Mouse (Mus musculus): ENCODE data around the gene Pde12. TPM values are rescaled to one million over a fixed set of nuclear protein-coding genes. Genes with fewer than 3 reads are reported as not detected.
"Not testable (repeated sequence)": the region's sequence is repeated elsewhere in the genome, so short reads cannot be mapped to it uniquely, and the experiment has no call there.

Gene Pde12
- 12.7 and 13.5 TPM in 2 replicates for polyA plus RNA-seq (2014; fragmentation: Nextera tagmentation; extraction: Ambion mirVana)

DNA sequence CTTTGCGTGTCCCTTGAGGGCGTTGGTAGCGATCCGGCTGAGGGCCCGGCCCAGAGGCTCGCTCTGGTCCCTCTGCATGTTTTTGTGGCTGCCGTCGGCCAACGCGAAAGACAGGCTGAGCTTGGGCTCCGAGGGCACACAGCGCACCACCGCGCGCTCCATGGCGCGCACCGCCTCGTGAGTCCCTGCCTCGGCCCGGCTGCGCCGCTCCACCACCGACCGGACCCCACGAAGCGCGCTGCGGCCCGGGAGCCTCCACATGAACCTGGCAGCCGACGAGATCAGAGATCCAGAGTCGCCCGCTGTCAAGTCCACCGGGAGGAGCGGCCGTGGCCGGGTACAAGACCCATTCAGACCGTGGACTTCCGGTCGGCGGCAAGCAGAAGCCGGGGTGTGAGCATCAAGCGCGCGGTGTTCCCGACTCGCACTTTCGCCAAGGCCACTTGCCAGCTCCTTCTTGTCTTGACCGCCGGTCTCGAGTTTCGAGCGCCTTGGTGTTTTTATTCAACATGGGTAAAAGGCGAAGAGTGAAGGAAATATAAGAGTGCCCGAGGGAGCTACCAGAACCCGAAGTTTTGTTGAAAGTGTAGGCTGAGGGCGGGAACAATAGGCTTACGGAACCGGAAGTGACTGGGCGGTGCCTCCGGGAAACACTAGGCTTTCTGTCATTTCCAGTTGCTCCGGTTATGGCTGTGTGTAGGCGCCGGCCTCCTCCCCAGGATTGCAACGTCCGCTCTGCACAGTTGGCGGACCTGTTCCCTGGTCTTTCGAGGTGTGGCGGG, at the start of gene Pde12:
Pde12 (minus strand) TSS at position 592 of the 782 bp plus-strand sequence.
- WGBS: under 1% methylated on average over 70 of the region's 70 CpGs
- H3K9ac ChIP-seq: peak within 1 kb of the TSS; percentile 80

GRCm38 (mm10) chr14:26705246-26705645, 35.6 kb upstream of the Pde12 start:
- not testable (repeated sequence) for H3K36me3 ChIP-seq (replicated peaks; ENCODE audit: control insufficient read depth, insufficient read depth); H3K4me3 ChIP-seq (replicated peaks; ENCODE audit: low read length); H3K4me1 ChIP-seq (replicated peaks; ENCODE audit: control insufficient read depth, insufficient read depth, low read length); H3K9me3 ChIP-seq (ENCODE audit: control insufficient read depth, low read length); DNase-seq (ENCODE audit: low spot score); H3K27ac ChIP-seq; H3K9ac ChIP-seq; ATAC-seq (ENCODE audit: low FRiP score); H3K4me2 ChIP-seq (replicated peaks); H3K27me3 ChIP-seq (ENCODE audit: control insufficient read depth, insufficient read depth, low read length)
- WGBS: 84% methylated on average over 5 of the region's 5 CpGs

More for the DNA sequence above, at the start of gene Pde12:
- peaks cover 19% of the 10 kb centered on the region for H3K36me3 ChIP-seq (replicated peaks; ENCODE audit: control insufficient read depth, insufficient read depth)
- H3K9me3 ChIP-seq (ENCODE audit: control insufficient read depth, low read length): no peaks in the 10 kb centered on the region
- peak; percentile 91 for DNase-seq (ENCODE audit: low spot score)
- H3K4me2 ChIP-seq (replicated peaks): peak within 1 kb of the TSS; percentile 100
- H3K27ac ChIP-seq: peak within 1 kb of the TSS; percentile 88
- H3K4me3 ChIP-seq (replicated peaks; ENCODE audit: low read length): peak within 1 kb of the TSS; percentile 86
- H3K27me3 ChIP-seq (ENCODE audit: control insufficient read depth, insufficient read depth, low read length): no peaks in the 10 kb centered on the region
- peak; percentile 96 for ATAC-seq (ENCODE audit: low FRiP score)
- peaks cover 26% of the 10 kb centered on the region for H3K4me1 ChIP-seq (replicated peaks; ENCODE audit: control insufficient read depth, insufficient read depth, low read length)

DNA sequence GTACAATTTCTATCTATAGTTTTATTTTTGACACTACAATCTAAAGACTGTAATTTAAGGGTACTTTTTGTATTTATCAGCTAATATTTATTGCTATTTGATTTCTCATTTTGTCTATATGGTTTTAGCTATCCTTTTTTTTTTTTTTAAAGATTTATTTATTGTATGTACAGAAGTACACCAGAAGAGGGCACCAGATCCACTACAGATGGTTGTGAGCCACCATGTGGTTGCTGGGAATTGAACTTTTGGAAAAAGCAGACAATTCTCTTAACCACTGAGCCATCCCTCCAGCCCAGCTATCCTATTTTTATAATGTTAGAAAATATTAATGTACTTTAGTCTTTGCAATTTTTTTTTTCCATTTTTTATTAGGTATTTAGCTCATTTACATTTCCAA, 28.2 kb upstream of the Pde12 start:
- Histone ChIP-seq H3K4me1 (replicated peaks; ENCODE audit: control insufficient read depth, insufficient read depth, low read length) (no peaks in the 10 kb centered on the region), H3K27ac (no peak overlapping the region), H3K4me2 (replicated peaks) (no peak overlapping the region), H3K9ac (no peak overlapping the region), H3K36me3 (replicated peaks; ENCODE audit: control insufficient read depth, insufficient read depth) (no peaks in the 10 kb centered on the region), H3K9me3 (ENCODE audit: control insufficient read depth, low read length) (no peaks in the 10 kb centered on the region), H3K4me3 (replicated peaks; ENCODE audit: low read length) (no peak overlapping the region), H3K27me3 (ENCODE audit: control insufficient read depth, insufficient read depth, low read length) (no peaks in the 10 kb centered on the region)
- no peak for ATAC-seq (ENCODE audit: low FRiP score)
- DNase-seq (ENCODE audit: low spot score): peak; percentile 32

DNA sequence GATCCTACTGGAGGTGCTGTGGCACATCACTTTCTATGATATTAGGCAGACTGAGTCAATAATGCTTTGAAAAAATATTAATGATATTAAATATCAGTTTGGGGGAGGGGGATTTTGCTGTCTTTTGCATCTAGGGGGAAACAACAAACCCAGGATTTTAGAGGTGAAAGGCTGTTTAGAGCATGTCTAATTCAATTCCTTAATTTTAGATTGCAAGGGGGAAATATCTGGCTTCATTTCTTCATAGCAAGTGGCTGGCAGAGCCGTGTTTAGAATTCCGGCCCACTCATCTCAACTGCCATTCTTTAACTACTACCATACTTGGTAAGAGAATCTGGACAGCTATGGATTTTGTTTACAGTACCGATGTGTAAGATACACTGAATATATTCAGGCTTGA, 23.3 kb upstream of the Pde12 start, which contains the start of gene Dnah12:
Dnah12 (plus strand) TSS at position 301 of the 400 bp plus-strand sequence.
- DNase-seq (ENCODE audit: low spot score) (no peak), ATAC-seq (ENCODE audit: low FRiP score) (no peak)
- 93% methylated on average over 3 of the region's 3 CpGs for WGBS
- H3K9ac ChIP-seq: no peak within 1 kb of the TSS
- H3K27ac ChIP-seq: no peak within 1 kb of the TSS
- no peaks in the 10 kb centered on the region for H3K27me3 ChIP-seq (ENCODE audit: control insufficient read depth, insufficient read depth, low read length)
- H3K4me2 ChIP-seq (replicated peaks): no peak within 1 kb of the TSS
- no peak within 1 kb of the TSS for H3K4me3 ChIP-seq (replicated peaks; ENCODE audit: low read length)
- no peaks in the 10 kb centered on the region for H3K36me3 ChIP-seq (replicated peaks; ENCODE audit: control insufficient read depth, insufficient read depth)
- H3K9me3 ChIP-seq (ENCODE audit: control insufficient read depth, low read length): no peaks in the 10 kb centered on the region
- no peaks in the 10 kb centered on the region for H3K4me1 ChIP-seq (replicated peaks; ENCODE audit: control insufficient read depth, insufficient read depth, low read length)

DNA sequence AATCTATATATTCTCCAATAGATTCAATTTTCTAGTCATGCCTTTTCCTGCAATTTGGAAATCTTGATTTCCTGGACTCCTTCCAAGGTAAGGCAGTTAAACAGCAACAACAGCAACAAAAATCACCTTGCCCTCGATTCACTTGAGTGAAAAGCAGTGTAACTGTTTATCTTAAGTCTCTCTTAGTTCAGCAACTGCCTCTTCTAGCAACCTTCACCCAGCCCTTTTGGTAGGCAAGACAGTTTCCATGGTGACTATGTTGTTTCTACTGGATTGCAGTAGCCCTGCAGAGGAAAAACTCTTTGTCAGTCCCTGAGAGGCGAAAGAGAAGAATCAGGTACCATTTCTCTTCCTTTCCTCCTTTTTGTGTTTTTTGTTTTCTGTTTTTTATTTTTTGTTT, 21.7 kb upstream of the Pde12 start:
- DNase-seq (ENCODE audit: low spot score): no peak

DNA sequence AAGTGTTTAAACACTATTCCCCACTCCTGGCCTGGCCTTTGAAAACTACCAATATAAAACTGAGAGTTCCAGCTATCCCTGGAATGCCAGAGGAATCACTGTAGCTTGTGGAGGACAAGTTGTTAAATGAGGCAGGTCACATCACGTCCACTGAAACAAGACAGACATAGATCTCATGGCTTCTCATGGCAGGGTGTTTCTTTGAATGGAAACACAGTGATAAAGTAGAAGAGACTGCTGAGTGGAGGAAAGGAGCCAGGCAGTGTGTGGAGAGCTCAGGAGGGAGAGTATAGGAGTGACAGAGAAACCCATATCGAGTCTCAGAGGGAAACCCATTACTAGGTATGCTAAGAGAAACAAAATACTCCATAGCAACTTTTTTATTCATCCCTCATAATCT, 21.0 kb upstream of the Pde12 start:
- Histone ChIP-seq H3K4me3 (replicated peaks; ENCODE audit: low read length) (no peak overlapping the region), H3K9me3 (ENCODE audit: control insufficient read depth, low read length) (no peaks in the 10 kb centered on the region), H3K4me1 (replicated peaks; ENCODE audit: control insufficient read depth, insufficient read depth, low read length) (no peaks in the 10 kb centered on the region), H3K9ac (no peak overlapping the region), H3K27me3 (ENCODE audit: control insufficient read depth, insufficient read depth, low read length) (no peaks in the 10 kb centered on the region), H3K4me2 (replicated peaks) (no peak overlapping the region), H3K27ac (no peak overlapping the region), H3K36me3 (replicated peaks; ENCODE audit: control insufficient read depth, insufficient read depth) (no peaks in the 10 kb centered on the region)
- DNase-seq (ENCODE audit: low spot score) (no peak), ATAC-seq (ENCODE audit: low FRiP score) (no peak)
- WGBS: 59% methylated on average over 2 of the region's 2 CpGs

More for the DNA sequence above, 21.7 kb upstream of the Pde12 start:
- Histone ChIP-seq H3K4me3 (replicated peaks; ENCODE audit: low read length) (no peak overlapping the region), H3K27ac (no peak overlapping the region), H3K4me2 (replicated peaks) (no peak overlapping the region), H3K9me3 (ENCODE audit: control insufficient read depth, low read length) (no peaks in the 10 kb centered on the region), H3K9ac (no peak overlapping the region), H3K4me1 (replicated peaks; ENCODE audit: control insufficient read depth, insufficient read depth, low read length) (no peaks in the 10 kb centered on the region), H3K36me3 (replicated peaks; ENCODE audit: control insufficient read depth, insufficient read depth) (no peaks in the 10 kb centered on the region), H3K27me3 (ENCODE audit: control insufficient read depth, insufficient read depth, low read length) (no peaks in the 10 kb centered on the region)
- 57% methylated on average over 2 of the region's 2 CpGs for WGBS
- no peak for ATAC-seq (ENCODE audit: low FRiP score)

DNA sequence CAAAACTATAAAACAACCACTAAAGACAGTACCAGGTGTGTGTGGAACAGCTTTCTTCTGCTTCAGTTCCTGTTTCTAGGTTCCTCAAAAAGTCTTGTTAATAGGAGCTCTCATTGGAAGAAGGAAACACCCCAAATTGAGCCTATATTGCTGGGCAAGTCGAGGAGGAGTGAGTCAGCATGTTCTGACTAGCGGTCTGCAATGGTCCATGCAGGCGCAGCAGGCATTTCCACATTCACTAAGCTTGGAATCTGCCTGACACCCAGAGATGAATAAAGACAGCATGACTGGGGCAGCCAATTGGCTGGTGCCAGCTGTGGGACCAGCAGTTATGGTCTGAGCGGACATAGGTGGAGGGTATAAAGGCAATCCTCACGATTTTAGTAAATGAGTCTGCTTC, 6.1 kb upstream of the Pde12 start:
- no peak overlapping the region for H3K4me2 ChIP-seq (replicated peaks)
- no peaks in the 10 kb centered on the region for H3K9me3 ChIP-seq (ENCODE audit: control insufficient read depth, low read length)
- H3K27me3 ChIP-seq (ENCODE audit: control insufficient read depth, insufficient read depth, low read length): no peaks in the 10 kb centered on the region
- no peak for DNase-seq (ENCODE audit: low spot score)
- no peak overlapping the region for H3K27ac ChIP-seq
- H3K4me1 ChIP-seq (replicated peaks; ENCODE audit: control insufficient read depth, insufficient read depth, low read length): no peaks in the 10 kb centered on the region
- 74% methylated on average over 5 of the region's 5 CpGs for WGBS
- ATAC-seq (ENCODE audit: low FRiP score): no peak
- no peaks in the 10 kb centered on the region for H3K36me3 ChIP-seq (replicated peaks; ENCODE audit: control insufficient read depth, insufficient read depth)
- H3K4me3 ChIP-seq (replicated peaks; ENCODE audit: low read length): no peak overlapping the region
- H3K9ac ChIP-seq: no peak overlapping the region

DNA sequence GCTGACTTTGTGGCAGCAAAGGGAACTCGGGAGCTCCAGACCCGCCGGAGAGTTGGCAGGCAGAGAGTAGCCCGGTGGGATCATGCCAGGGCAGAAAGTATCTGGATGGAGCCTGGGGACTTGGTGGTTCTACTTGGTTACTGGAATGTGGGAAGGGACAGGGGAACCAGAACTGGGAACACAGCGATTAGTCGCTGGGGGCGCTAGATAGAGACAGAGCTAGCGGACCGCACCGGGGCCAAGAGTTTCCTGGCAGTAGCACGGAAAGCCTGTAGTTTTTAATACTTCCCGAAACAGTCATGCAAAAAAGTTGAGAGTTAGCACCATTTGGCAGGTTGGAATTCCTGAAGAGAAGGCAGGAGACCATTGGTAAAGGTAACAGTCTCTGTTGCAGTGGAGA, 5.7 kb upstream of the Pde12 start:
- H3K4me3 ChIP-seq (replicated peaks; ENCODE audit: low read length): no peak overlapping the region
- H3K4me2 ChIP-seq (replicated peaks): no peak overlapping the region
- no peaks in the 10 kb centered on the region for H3K36me3 ChIP-seq (replicated peaks; ENCODE audit: control insufficient read depth, insufficient read depth)
- no peak for ATAC-seq (ENCODE audit: low FRiP score)
- DNase-seq (ENCODE audit: low spot score): no peak
- no peaks in the 10 kb centered on the region for H3K9me3 ChIP-seq (ENCODE audit: control insufficient read depth, low read length)
- no peak overlapping the region for H3K9ac ChIP-seq
- no peaks in the 10 kb centered on the region for H3K27me3 ChIP-seq (ENCODE audit: control insufficient read depth, insufficient read depth, low read length)
- 27% methylated on average over 12 of the region's 12 CpGs for WGBS
- H3K27ac ChIP-seq: no peak overlapping the region
- peaks cover 4% of the 10 kb centered on the region for H3K4me1 ChIP-seq (replicated peaks; ENCODE audit: control insufficient read depth, insufficient read depth, low read length)

- H3K27ac ChIP-seq; H3K36me3 ChIP-seq (replicated peaks; ENCODE audit: control insufficient read depth, insufficient read depth); ATAC-seq (ENCODE audit: low FRiP score); H3K4me2 ChIP-seq (replicated peaks); DNase-seq (ENCODE audit: low spot score); H3K9me3 ChIP-seq (ENCODE audit: control insufficient read depth, low read length); H3K9ac ChIP-seq; H3K4me3 ChIP-seq (replicated peaks; ENCODE audit: low read length); H3K27me3 ChIP-seq (ENCODE audit: control insufficient read depth, insufficient read depth, low read length); H3K4me1 ChIP-seq (replicated peaks; ENCODE audit: control insufficient read depth, insufficient read depth, low read length): not testable (repeated sequence)
- WGBS: 93% methylated on average over 2 of the region's 2 CpGs
Observed at GRCm38 (mm10) chr14:26674476-26675169, 4.9 kb upstream of the Pde12 start.

Data from hindbrain, embryonic 14.5 days (tissue).